Mouse (Mus musculus) erythroid progenitor cell, adult 5-6 weeks (primary cell): ENCODE results near the gene Ccna1. TPM values are rescaled to one million over a fixed set of nuclear protein-coding genes. Genes with fewer than 3 reads are reported as not detected.

Experiments used
- ATAC-seq: replicated peaks from 2 replicates; pipeline ENCODE4 v1.8.0; 2016; ENCODE audit warnings: moderate number of reproducible peaks, mild to moderate bottlenecking, moderate TSS enrichment, inconsistent platforms; ENCODE audit not compliant: poor library complexity, low FRiP score, severe bottlenecking
- total RNA-seq, 2 experiments: library from RNA; stranded (forward) in 1 of 2; stranded (reverse) in 1 of 2; fragments of 150-400 nt in 1 of 2; fragments of 186-747, 209-891 nt in 1 of 2; gene quantifications; 2 replicates each; pipeline versions ENCODE4 v1.2.3 to v1.2.4; 2015 to 2017; ENCODE audit warnings: low replicate concordance in 2 of 2

Gene Ccna1
- total RNA-seq, 2 experiments from 2014 or later = not detected

GRCm38 (mm10) chr3:55066666-55067023, 11.3 kb upstream of the Ccna1 start:
- no peak for ATAC-seq

GRCm38 (mm10) chr3:55065738-55066665, 10.7 kb upstream of the Ccna1 start:
- ATAC-seq = no peak

GRCm38 (mm10) chr3:55064396-55064795, 9.1 kb upstream of the Ccna1 start:
- ATAC-seq = no peak

GRCm38 (mm10) chr3:55062653-55063052, 7.4 kb upstream of the Ccna1 start:
- ATAC-seq = no peak

GRCm38 (mm10) chr3:55056376-55056775, 1.1 kb upstream of the Ccna1 start:
- no peak for ATAC-seq

- ATAC-seq = no peak
These were observed 433 bp upstream of the Ccna1 start for GRCm38 (mm10) chr3:55055747-55056120.

GRCm38 (mm10) chr3:55054231-55054630, 1.1 kb downstream of the Ccna1 start:
- no peak for ATAC-seq

GRCm38 (mm10) chr3:55044601-55045370, 10.5 kb downstream of the Ccna1 start:
- ATAC-seq = no peak

GRCm38 (mm10) chr3:55037608-55038007, 17.7 kb downstream of the Ccna1 start:
- no peak for ATAC-seq

GRCm38 (mm10) chr3:55027271-55027840, 27.9 kb downstream of the Ccna1 start:
- no peak for ATAC-seq

GRCm38 (mm10) chr3:55025502-55025901, 29.8 kb downstream of the Ccna1 start:
- no peak for ATAC-seq

- no peak for ATAC-seq
These were observed 32.0 kb downstream of the Ccna1 start for GRCm38 (mm10) chr3:55023347-55023746.

GRCm38 (mm10) chr3:55022247-55022646, 33.1 kb downstream of the Ccna1 start:
- ATAC-seq = no peak

- no peak for ATAC-seq
These were observed 42.8 kb downstream of the Ccna1 start for GRCm38 (mm10) chr3:55012536-55012935.

- no peak for ATAC-seq
These were observed 43.6 kb downstream of the Ccna1 start for GRCm38 (mm10) chr3:55011681-55012080.

- no peak for ATAC-seq
These were observed 46.1 kb downstream of the Ccna1 start for GRCm38 (mm10) chr3:55008965-55009741.

GRCm38 (mm10) chr3:55004036-55004435, 51.3 kb downstream of the Ccna1 start:
- no peak for ATAC-seq

- ATAC-seq = no peak
These were observed 53.6 kb downstream of the Ccna1 start for GRCm38 (mm10) chr3:55001677-55002076.
